Mouse (Mus musculus): ENCODE data around the gene Lrmda. TPM values are rescaled to one million over a fixed set of nuclear protein-coding genes. Genes with fewer than 3 reads are reported as not detected.

Lrmda gene
- total and polyA plus RNA-seq, 3 experiments = 5.1 to 5.9 TPM; not detected in 1

DNA sequence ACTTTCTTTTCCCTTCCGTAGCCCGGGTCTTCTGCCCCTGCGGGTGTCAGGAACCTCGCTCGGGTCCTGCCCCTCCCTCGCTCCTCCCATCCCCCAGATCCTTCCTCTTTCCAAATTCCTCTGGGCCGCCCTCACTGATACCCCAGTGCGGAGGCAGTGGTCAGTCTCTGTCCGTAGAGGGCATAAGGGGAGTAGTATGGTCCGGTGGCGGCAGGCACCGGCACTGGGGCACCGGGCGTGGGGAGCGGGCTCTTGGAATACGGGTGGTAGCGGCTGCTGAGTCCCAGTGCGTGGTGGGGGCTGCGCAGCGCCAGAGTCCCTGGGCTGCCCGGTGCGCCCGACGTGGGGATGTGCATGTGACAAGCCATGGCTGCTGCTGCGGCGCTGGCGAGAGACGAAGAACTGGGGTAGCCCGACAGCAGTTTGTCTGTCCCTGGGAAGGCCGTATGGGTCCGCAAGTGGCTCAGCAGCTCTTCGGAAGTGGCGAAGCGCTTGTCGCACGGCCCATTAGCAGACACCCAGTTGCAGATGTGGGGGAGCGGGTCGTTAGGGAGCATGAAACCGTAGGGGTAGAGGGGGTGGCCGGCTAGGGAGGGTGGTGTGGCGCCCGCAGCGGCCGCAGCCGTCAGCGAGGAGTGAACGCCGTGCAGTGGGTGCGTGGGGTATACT is 34.6 kb upstream of the Lrmda start:
- no peak for TF ChIP-seq GABPA (IDR thresholded peaks at IDR 0.05; ENCODE audit: low read depth, low read length)
- no peak for TF ChIP-seq UBTF (IDR thresholded peaks at IDR 0.05; ENCODE audit: borderline replicate concordance, insufficient read depth, low read depth, low read length)
- TF ChIP-seq SIN3A (IDR thresholded peaks at IDR 0.05; ENCODE audit: low read length) = no peak
- TF ChIP-seq JUND (IDR thresholded peaks at IDR 0.05; ENCODE audit: low read depth, low read length) = no peak
- TF ChIP-seq POLR2AphosphoS2 (IDR thresholded peaks at IDR 0.05; ENCODE audit: low read length) = no peak
- no peak for TF ChIP-seq MAFK (IDR thresholded peaks at IDR 0.05; ENCODE audit: borderline replicate concordance, low read depth, low read length)
- no peak for TF ChIP-seq MYC (IDR thresholded peaks at IDR 0.05; ENCODE audit: low read depth, low read length)
- TF ChIP-seq KAT2A (conservative IDR thresholded peaks at IDR 0.05; ENCODE audit: low read depth, low read length) = no peak
- TF ChIP-seq POLR2AphosphoS5 (IDR thresholded peaks at IDR 0.05; ENCODE audit: borderline replicate concordance, low read depth, low read length) = no peak
- no peak for TF ChIP-seq BHLHE40 (IDR thresholded peaks at IDR 0.05; ENCODE audit: borderline replicate concordance, low read depth, low read length)
- no peak for TF ChIP-seq ELF1 (IDR thresholded peaks at IDR 0.05; ENCODE audit: low read depth, low read length)
- no peak for TF ChIP-seq NELFE (IDR thresholded peaks at IDR 0.05; ENCODE audit: low read depth, low read length)
- no peak for TF ChIP-seq ZNF384 (IDR thresholded peaks at IDR 0.05; ENCODE audit: low read depth, low read length)
- TF ChIP-seq MEF2A (IDR thresholded peaks at IDR 0.05; ENCODE audit: extremely low read depth, insufficient replicate concordance, low read depth, low read length, poor library complexity, severe bottlenecking) = no peak
- TF ChIP-seq EP300 (IDR thresholded peaks at IDR 0.05; ENCODE audit: low read depth in 1 of 2, low read length in 2 of 2) = no peak
- TF ChIP-seq NRF1 (IDR thresholded peaks at IDR 0.05; ENCODE audit: insufficient read depth, low read depth, low read length, poor library complexity, severe bottlenecking) = no peak
- no peak for TF ChIP-seq POLR2A (IDR thresholded peaks at IDR 0.05; ENCODE audit: control insufficient read depth in 1 of 2, insufficient read depth in 1 of 2, low read depth in 1 of 2, low read length in 2 of 2, poor library complexity in 1 of 2)
- TF ChIP-seq E2F4 (IDR thresholded peaks at IDR 0.05; ENCODE audit: borderline replicate concordance, low read depth, low read length) = no peak
- no peak for TF ChIP-seq MYB (IDR thresholded peaks at IDR 0.05; ENCODE audit: low read depth, low read length)
- no peak for TF ChIP-seq TCF12 (IDR thresholded peaks at IDR 0.05; ENCODE audit: low read depth, low read length)
- no peak for DNase-seq (ENCODE audit: low read depth, low spot score)
- Histone ChIP-seq H3K79me2 (ENCODE audit: control insufficient read depth, insufficient read depth, low read length, poor library complexity) (peaks cover 6% of the 10 kb centered on the region), H3K4me1 (ENCODE audit: control insufficient read depth in 1 of 2, insufficient read depth in 2 of 2, low read length in 2 of 2) (peaks cover 0 to 3% of the 10 kb centered on the region in 2 experiments; a peak in 1 of 4 replicates), H3K27ac (ENCODE audit: control insufficient read depth, low read depth, low read length) (no peak overlapping the region), H3K9me3 (replicated peaks; ENCODE audit: insufficient read depth, low read length) (no peaks in the 10 kb centered on the region), H3K36me3 (ENCODE audit: control insufficient read depth in 1 of 2, insufficient read depth in 2 of 2, low read length in 2 of 2) (no peaks in the 10 kb centered on the region; a peak in 2 of 4 replicates), H3K4me3 (ENCODE audit: control insufficient read depth in 1 of 2, insufficient read depth in 1 of 2, low read depth in 2 of 2, low read length in 2 of 2) (no peak overlapping the region), H3K27me3 (ENCODE audit: control insufficient read depth in 1 of 2, insufficient read depth in 2 of 2, low read length in 2 of 2) (no peaks in the 10 kb centered on the region), H3K9ac (ENCODE audit: control insufficient read depth, low read depth, low read length, poor library complexity, severe bottlenecking) (no peak overlapping the region)
